Mouse (Mus musculus) c-Kit-positive CD71-positive TER-119-negative erythroid progenitor cells, embryonic 14.5 days (primary cell): Measurements from ENCODE around the gene Xylt1.

Source experiments
- DNase-seq: peaks from one replicate; pipeline ENCODE4 v3.0.0-alpha.2; 2013; ENCODE audit warnings: low read depth

Gene Xylt1

GRCm38 (mm10) chr7:117516896-117517295 is 136.1 kb downstream of the Xylt1 start:
- DNase-seq = no peak

- DNase-seq = no peak
Measured at GRCm38 (mm10) chr7:117521369-117521768, 140.6 kb downstream of the Xylt1 start.

DNA sequence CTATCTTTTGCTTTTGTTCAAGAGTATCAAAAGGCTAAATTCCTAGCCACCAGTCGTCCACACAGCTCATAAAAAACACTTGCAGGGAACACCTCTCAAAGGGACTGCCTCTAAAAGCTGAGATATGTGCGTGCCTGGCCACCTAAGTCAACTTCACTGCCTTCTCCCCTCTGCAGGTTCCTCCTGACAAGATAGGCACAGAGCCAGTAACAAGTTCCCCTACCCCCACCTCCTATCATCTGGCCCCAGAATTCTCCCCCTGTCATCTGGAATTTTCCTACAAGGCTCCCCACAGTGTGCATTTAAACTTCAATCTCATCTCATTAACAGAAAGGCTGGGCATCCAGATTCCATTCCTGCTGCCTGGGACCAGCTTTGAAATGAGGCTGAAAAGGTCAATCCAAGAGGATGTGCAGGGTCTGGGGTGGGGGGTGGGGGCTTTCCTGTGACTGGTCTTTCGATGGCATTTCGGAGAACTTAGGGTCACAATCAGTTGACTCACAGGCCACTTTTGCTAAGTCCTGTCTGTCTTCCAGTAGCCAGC is 141.4 kb downstream of the Xylt1 start:
- DNase-seq = no peak

DNA sequence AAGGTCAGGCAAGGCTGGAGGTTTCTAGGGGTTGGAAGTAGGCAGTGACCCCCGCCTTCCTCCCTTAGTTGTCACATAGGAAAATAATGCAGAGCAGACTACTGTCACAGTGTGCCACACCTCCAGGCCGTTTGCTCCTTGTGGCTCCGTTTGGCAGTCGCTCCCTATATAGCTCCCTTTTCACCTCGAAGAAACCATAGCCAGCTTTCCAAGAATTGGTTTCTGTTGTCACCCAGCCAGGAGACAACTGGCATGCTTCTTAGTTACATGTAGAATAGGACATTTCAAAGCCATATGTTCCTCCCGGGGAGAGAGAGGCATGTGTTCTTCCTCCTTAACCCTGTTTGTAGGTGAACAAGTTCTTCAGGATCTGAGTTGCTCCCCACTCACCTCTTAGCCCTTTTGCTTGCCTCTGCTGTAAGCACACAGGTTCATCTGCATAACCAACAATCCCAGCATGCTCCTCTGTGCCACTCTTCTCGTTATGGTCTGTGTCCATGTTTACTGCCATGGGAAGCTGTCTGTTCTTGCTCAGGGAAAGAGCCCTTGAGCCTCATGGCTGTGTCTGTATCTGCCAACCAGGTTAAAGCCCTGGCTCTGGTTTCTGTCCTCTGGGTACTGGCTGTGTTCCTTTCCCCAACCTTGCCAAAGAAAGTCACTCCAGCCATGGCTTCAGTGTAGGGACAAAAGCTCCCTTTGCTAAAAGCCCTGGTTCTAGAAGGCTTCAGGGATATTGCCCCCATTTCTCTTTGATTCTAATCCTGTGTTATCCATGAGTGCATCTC is 143.8 kb downstream of the Xylt1 start:
- DNase-seq = no peak

GRCm38 (mm10) chr7:117525678-117526077 is 144.9 kb downstream of the Xylt1 start:
- no peak for DNase-seq

GRCm38 (mm10) chr7:117526570-117526969 is 145.8 kb downstream of the Xylt1 start:
- DNase-seq = no peak

GRCm38 (mm10) chr7:117529787-117530655 is 149.2 kb downstream of the Xylt1 start:
- no peak for DNase-seq

- no peak for DNase-seq
Measured at GRCm38 (mm10) chr7:117532651-117533050, 151.9 kb downstream of the Xylt1 start.

DNA sequence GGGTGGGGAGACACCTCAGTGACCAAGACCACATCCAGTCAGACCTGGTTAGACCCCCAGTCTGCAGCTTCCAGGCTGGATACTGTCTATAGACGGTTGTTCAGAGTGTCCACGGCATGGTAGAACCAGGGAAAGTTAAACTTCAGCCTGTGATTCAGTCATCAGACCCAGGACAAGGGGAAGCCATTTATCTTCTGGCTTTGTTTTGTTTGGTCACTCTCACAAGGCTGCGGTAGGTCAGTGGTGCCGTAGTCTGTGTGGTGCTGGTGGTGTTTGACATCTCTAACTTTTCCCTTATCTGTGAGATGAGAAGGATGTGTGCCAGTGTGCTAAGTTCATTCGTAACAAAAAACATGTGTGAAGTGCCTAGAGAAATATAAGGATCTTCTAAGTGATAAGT is 152.4 kb downstream of the Xylt1 start:
- no peak for DNase-seq

DNA sequence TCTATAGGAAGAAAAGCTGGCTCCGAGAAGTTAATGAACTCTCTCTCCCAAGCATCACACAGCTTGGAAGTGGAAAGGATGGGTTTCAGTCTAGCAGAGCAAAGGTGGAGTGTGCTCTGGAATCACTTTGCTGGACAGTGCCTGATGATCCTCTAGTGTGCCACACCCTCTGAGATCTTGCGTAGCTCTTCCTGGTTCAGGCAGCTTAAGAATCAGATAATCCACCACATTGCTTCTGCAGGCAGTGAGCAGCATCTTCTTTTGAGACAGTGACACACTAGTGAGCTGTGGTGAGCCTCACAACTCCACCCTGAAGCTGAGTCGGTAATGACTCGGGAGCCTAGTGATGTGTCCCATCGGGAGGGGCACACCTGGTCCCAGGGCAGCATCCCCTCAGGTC is 159.2 kb downstream of the Xylt1 start:
- DNase-seq = no peak

- no peak for DNase-seq
Measured at GRCm38 (mm10) chr7:117540413-117540812, 159.6 kb downstream of the Xylt1 start.

DNA sequence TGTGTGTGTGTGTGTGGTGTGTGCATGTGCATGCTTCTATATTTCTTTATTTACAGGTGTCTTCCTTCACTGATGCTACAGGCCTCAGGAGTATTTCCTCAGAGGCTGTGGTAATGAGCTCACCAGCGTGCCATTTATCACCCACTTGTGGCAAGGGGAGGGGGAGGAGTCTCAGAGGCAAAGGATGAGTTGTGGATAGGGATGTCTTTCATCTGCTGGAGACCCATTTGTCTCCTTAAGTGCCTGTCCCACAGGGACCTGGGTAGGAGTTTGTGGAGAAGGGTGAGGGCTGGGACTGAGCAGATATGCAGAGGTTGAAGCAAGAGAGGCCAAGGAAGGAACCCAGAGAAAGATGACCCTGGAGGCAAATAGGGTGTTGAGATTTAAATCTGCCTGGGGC is 160.3 kb downstream of the Xylt1 start:
- no peak for DNase-seq

DNA sequence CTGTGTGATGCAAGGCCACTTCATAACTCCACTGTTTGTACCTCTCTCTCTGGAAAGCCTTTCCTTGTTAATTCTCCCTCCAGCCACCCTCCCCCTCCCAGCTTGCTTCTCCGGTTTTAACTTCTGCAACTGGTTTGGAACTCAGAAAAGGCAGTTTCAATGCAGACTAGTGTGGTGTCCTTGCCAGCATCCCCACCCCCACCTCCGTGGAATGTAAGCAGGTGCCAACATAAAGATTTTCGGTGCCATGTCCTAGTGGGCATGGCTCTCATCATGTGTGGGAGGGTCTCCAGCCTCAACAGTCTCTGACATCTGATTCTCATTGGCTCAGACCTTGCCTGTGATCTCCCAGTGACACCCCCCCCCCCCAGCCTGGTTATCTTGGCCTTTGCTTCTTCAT is 160.9 kb downstream of the Xylt1 start:
- no peak for DNase-seq

GRCm38 (mm10) chr7:117543041-117543440 is 162.3 kb downstream of the Xylt1 start:
- no peak for DNase-seq

GRCm38 (mm10) chr7:117544126-117544525 is 163.3 kb downstream of the Xylt1 start:
- no peak for DNase-seq

DNA sequence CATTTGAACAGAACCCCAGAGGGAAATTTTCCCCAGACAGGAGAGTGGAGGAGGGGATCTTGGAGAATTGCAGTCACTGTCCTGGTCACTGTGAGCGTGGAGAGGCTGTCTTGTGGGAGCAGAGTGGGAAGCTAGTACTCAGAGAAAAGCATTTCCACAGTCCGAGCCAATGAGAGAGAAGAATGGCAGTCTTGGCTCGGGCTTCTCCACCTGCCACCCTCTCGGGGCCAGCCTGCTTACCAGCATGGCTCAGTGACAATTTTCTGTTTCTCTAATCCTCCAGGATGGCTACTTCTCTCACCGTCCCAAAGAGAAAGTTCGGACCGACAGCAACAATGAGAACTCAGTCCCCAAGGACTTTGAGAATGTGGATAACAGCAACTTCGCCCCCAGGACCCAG is 167.5 kb downstream of the Xylt1 start:
- no peak for DNase-seq

DNA sequence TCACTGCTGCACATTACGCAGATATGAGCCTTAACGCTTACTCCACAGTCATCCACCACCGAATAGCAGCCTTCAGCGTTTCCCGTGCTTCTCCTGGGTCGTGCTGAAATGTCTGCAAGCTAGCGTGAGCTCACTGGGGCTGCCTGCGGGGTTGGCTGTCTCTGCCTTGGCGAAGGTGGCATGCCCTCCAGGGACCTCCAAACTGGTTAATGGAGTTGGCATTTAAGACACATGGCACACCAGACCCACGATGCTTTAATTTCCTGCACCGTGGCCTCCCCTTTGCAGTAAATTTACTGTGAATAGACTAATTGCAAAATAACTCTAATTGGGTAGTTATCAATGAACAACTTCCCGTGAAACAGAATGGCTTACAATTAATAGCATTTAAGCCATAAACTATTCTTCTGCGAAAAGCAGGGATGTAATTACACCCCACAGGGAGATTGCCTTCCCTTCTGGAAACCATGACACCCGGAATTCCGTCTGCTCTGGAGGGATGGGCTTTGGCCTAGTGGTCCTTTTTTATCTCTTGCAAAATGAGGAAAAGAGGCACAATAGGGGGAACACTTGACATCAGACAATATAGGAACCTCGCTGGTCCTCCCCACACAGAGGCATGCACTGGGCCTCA is 170.3 kb downstream of the Xylt1 start:
- no peak for DNase-seq

DNA sequence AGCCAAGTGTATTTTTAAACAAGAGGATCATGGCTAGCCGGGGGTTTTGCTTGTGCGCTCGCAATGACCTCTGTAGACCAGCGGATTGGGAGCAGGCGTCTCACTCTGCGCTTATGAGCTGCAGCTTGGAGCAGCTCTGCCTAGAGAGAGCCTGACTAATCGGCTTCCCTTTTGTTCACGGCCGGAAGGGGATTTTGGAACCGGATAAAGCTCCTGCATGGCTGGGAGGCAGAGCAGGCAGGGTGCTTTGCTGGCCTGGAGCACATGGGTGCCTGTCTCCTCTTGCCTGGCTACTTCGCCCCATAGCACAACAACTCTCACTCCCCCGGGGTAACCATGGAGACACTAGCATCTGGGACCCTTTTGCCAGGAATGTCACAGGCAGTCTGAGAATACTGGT is 172.4 kb downstream of the Xylt1 start:
- DNase-seq = no peak

DNA sequence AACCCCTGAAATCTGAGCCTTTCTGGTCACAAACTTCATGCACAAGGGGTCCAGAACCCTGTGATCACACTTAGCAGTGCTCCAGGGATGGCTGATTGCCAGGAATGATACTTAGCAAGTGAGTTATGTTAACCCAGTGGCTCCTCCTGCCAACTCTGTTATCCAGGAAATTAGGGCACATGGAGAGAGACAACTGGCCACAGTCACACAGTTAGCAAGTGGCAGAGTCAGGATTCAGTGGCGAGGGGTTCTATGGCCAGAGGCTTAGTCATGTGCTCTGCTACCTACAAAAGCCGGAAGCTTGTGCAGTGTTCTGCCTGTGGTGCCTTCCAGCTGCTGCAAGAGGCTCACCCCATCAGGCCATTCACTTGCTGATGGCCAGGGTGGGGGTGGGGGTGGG is 175.0 kb downstream of the Xylt1 start:
- DNase-seq = no peak

DNA sequence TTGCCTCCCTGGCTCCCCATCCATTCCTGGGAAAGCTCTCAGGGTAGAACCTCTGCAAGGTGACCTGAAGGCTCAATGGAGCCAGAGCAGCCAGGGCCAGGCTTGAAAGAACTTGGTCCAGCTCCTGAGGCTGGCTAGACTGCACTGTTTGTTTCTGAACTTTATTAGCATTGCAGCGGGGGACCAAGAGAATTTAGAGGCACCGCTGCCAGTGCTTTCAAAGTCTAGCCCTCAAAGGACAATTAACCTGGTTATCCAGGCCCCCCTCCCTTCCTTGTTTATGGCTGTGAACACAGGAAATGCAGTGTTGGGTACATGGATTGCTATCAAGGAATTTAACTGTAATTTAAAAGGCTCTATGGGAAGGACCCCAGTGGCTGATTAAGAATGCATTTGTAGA is 177.4 kb downstream of the Xylt1 start:
- DNase-seq = no peak

- no peak for DNase-seq
Measured at GRCm38 (mm10) chr7:117559051-117559450, 178.3 kb downstream of the Xylt1 start.

GRCm38 (mm10) chr7:117563939-117564499 is 183.2 kb downstream of the Xylt1 start:
- no peak for DNase-seq
